Mouse (Mus musculus) thymus, adult 2 months (tissue): ENCODE results near the gene Ghr. TPM values are rescaled to one million over a fixed set of nuclear protein-coding genes. Genes with fewer than 3 reads are reported as not detected.

Experiments
- DNase-seq: peaks from one replicate; pipeline ENCODE4 v3.0.0; 2021
- H3K27ac ChIP-seq: fragments of 200-500 bp; 2 replicates; pipeline ENCODE4 v1.5.1; 2012; ENCODE audit warnings: low read length, control low read depth; ENCODE audit not compliant: control insufficient read depth, insufficient read depth
- H3K27me3 ChIP-seq: fragments of 200-500 bp; 2 replicates; pipeline ENCODE4 v1.6.1; 2012; ENCODE audit warnings: mild to moderate bottlenecking, low read length, moderate library complexity, mixed read lengths; ENCODE audit not compliant: control insufficient read depth, insufficient read depth
- H3K36me3 ChIP-seq: fragments of 200-500 bp; 2 replicates; pipeline ENCODE4 v1.6.1; 2012; ENCODE audit warnings: mild to moderate bottlenecking, low read length, moderate library complexity; ENCODE audit not compliant: control insufficient read depth, insufficient read depth
- H3K4me1 ChIP-seq: fragments of 200-500 bp; replicated peaks from 2 replicates; pipeline ENCODE4 v1.6.1; 2012; ENCODE audit warnings: low read length; ENCODE audit not compliant: control insufficient read depth, insufficient read depth
- H3K4me3 ChIP-seq: fragments of 200-500 bp; 2 replicates; pipeline ENCODE4 v1.5.1; 2012; ENCODE audit warnings: mild to moderate bottlenecking, low read length, control low read depth, moderate library complexity; ENCODE audit not compliant: control insufficient read depth, insufficient read depth
- CTCF ChIP-seq: fragments of 200-500 bp; IDR thresholded peaks from 2 replicates; pipeline ENCODE4 v1.5.1; 2012; ENCODE audit warnings: mild to moderate bottlenecking, control low read depth, low read length, moderate library complexity, borderline replicate concordance; ENCODE audit not compliant: control insufficient read depth, poor library complexity, insufficient read depth; ENCODE audit errors: extremely low read depth
- POLR2A ChIP-seq: fragments of 200-500 bp; IDR thresholded peaks from 2 replicates; pipeline ENCODE4 v1.6.1; 2012; ENCODE audit warnings: mild to moderate bottlenecking, low read length, control low read depth, moderate library complexity; ENCODE audit not compliant: control insufficient read depth, poor library complexity, insufficient read depth; ENCODE audit errors: extremely low read depth
- WGBS: fragments of 180-500 bp; shearing (Covaris S2); methylation state at CpG from one replicate; pipeline ENCODE4 v1.1.7; 2018; 5-methylcytosine and 5-hydroxymethylcytosine counted together
- polyA plus RNA-seq: library from polyadenylated mRNA; depleted of rRNA; stranded (reverse); fragments of >200 nt; gene quantifications from 2 replicates; pipeline ENCODE4 v1.2.3, GENCODE M21; 2012

Gene Ghr
- polyA plus RNA-seq, 1 experiment: 7.3 TPM

DNA sequence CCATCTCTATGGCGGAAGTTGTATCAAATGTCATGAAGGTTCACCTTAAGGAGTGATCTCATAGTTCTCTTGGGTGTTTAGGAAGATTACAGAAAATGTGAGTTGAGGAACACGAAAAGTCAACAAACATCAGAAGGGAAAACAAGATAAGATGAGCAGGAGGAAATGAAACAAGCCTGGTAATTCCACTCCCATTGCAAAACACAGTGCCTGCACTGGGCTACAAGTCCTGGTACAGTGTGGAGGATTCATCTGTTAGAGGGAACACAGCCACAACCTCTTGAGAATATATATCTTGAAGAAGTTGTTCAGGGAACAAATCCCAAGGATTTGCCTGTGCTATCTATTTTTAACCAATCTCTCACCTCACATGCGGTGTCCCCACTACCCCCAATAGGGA lies 24.8 kb downstream of the Ghr start:
- WGBS: 87% methylated on average over 3 of the region's 3 CpGs
- Histone ChIP-seq H3K4me3 (no peak overlapping the region), H3K27me3 (no peaks in the 10 kb centered on the region), H3K36me3 (no peaks in the 10 kb centered on the region), H3K27ac (no peak overlapping the region), H3K4me1 (no peaks in the 10 kb centered on the region)
- no peak for DNase-seq
- TF ChIP-seq CTCF (no peak), POLR2A (no peak)

DNA sequence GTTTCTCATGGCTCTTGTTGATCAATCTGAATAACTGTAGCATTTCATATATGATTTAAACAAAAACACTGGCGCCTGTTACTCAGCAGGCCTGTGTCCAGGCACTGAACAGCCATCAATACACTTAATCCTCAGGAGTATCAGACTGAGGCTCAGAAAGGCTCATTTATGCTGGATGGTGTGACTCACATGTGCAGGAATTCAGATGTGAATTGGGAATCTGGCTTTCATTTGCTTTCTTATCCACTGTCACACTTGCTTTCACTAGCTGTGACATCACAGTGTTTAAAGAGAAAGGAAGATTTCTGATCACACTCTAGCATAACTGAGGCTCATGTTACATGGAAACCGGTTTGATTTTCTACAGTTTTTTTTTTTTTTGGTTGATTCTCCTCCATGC lies 39.0 kb downstream of the Ghr start:
- H3K27me3 ChIP-seq: no peaks in the 10 kb centered on the region
- no peak for DNase-seq
- 93% methylated on average over 2 of the region's 2 CpGs for WGBS
- TF ChIP-seq CTCF (no peak), POLR2A (no peak)
- no peak overlapping the region for H3K4me3 ChIP-seq
- no peaks in the 10 kb centered on the region for H3K4me1 ChIP-seq
- no peak overlapping the region for H3K27ac ChIP-seq
- no peaks in the 10 kb centered on the region for H3K36me3 ChIP-seq

DNA sequence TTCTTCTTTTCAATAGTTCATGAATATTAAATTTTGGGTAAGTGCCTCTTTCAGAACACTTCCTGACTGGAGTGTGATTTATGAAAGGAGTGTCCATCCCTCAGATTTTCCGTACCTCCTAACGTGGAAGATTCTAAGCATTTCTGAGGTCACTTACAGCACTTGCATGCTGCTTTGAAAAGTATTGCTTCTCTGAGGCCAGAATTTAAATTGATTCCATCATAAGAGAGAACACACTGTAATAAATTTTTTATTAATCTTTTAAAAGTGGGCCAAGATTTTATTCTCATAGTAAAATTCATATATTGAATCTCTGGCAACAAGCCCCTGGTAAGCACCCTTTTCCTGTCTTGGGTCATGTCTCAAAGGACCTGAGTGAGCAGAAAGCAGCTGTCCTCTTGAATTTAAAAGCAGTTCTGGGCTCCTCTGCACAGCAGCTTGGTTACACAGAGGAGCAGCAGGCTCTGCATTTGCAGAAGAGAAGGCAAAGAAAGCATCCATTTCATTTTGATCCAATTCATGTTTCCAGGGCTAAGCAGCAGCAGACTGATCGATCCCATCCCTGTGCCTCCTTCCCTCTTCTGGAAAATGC lies 46.9 kb downstream of the Ghr start:
- H3K4me1 ChIP-seq: no peaks in the 10 kb centered on the region
- H3K4me3 ChIP-seq: no peak overlapping the region
- WGBS: 89% methylated on average over 3 of the region's 3 CpGs
- no peak overlapping the region for H3K27ac ChIP-seq
- H3K36me3 ChIP-seq: no peaks in the 10 kb centered on the region
- TF ChIP-seq CTCF: no peak
- TF ChIP-seq POLR2A: no peak
- H3K27me3 ChIP-seq: no peaks in the 10 kb centered on the region
- DNase-seq: no peak

DNA sequence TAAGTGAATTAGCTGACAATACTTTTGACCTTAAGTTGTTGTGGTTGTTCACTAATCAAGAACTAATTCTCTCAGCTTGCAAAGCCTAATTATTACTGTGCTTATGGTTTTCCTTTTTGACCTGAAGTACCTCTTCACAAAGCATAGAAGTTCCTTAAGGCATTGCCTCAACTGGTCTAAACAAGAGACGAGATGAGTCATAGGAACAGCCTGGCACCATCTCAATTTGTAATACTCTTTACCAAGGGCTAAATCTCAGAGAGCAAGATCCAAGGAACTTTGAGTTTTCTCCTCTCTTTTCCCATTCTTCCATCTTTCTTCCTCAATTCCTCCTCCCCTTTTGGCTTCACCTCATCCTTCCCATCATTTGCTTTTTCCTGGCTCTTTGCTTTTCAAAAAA lies 69.3 kb downstream of the Ghr start:
- no peaks in the 10 kb centered on the region for H3K27me3 ChIP-seq
- no peak for DNase-seq
- WGBS: 91% methylated on average over 1 of the region's 1 CpGs
- H3K36me3 ChIP-seq: no peaks in the 10 kb centered on the region
- H3K4me1 ChIP-seq: no peaks in the 10 kb centered on the region
- H3K27ac ChIP-seq: no peak overlapping the region
- H3K4me3 ChIP-seq: no peak overlapping the region
- TF ChIP-seq CTCF: no peak

DNA sequence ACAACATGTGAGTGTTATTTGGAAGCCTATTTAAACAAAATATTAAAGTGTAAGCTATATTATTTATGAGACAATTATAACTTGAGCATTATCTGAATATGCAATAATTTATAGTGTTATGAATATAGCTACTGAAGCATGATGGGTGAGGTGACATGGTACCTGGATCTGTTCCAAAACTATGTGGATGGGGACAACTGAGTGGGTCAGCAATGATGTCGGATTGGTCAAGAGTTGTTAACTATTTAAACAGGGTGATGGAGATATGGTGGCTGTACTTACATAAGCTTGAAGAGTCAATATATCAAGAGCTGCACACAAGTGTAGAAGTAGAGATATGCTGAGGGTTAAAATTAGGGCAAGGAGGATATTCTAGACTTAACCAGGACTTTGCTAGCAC lies 70.9 kb downstream of the Ghr start:
- no peak overlapping the region for H3K4me3 ChIP-seq
- no peak for DNase-seq
- 96% methylated on average over 1 of the region's 1 CpGs for WGBS
- no peaks in the 10 kb centered on the region for H3K36me3 ChIP-seq
- H3K27ac ChIP-seq: no peak overlapping the region
- no peaks in the 10 kb centered on the region for H3K27me3 ChIP-seq
- H3K4me1 ChIP-seq: no peaks in the 10 kb centered on the region
- TF ChIP-seq CTCF (no peak), POLR2A (no peak)

DNA sequence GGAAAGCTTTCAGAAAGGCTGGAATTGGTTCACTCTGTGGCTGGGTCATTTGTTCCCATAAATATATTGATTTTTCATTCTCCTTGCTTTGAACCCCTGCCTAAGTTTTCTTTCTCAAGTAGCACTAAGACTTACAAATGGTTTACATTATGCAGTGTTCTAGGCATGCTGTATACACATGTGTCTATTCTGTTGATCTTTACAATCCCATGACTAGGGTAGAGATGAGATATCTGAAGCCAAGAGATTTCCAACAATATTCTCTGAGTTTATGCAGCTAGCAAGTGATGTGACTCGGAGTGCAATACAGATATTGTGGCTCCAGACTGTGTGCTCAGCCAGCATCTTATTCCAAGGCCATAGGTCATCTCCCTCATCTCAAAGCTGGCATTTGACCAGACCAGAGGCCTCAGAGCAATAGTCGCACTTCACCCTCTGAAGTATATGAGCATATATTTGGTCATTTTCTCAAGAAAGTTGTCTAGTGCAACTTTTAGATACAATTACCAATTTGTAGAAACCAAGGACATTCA lies 71.6 kb downstream of the Ghr start:
- H3K36me3 ChIP-seq: no peaks in the 10 kb centered on the region
- H3K27me3 ChIP-seq: no peaks in the 10 kb centered on the region
- H3K27ac ChIP-seq: no peak overlapping the region
- TF ChIP-seq POLR2A (no peak), CTCF (no peak)
- H3K4me3 ChIP-seq: no peak overlapping the region
- DNase-seq: no peak
- WGBS: 86% methylated on average over 2 of the region's 2 CpGs
- no peaks in the 10 kb centered on the region for H3K4me1 ChIP-seq

DNA sequence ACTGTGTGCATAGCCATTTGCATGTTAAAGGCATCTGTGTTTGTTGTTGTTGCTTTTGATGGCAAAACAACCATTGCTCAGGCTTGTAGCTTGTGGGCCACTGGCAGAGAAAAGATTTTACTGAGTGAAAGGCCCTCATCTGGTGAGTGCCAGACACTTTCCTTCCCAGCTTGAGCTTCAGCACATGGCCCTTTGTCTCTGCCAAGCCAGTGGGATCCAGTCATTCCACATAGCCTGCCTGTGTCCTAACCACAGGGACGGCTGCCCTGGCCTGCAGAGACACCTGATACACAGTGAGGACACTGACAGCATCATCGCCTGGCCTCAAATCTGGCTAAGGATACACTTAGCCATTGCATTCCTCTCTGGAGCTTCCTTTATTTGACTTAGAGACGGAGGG lies 74.2 kb downstream of the Ghr start:
- no peak for TF ChIP-seq CTCF
- Histone ChIP-seq H3K4me3 (no peak overlapping the region), H3K36me3 (no peaks in the 10 kb centered on the region), H3K27me3 (no peaks in the 10 kb centered on the region), H3K4me1 (no peaks in the 10 kb centered on the region), H3K27ac (no peak overlapping the region)
- 91% methylated on average over 3 of the region's 3 CpGs for WGBS
- no peak for DNase-seq
